Mouse (Mus musculus) lung, postnatal 25 days (tissue): ENCODE data around the gene Gstp2.

Experiments used
- DNase-seq: peaks from one replicate; pipeline ENCODE4 v3.0.0; 2022; ENCODE audit warnings: low spot score

Gene Gstp2

DNA sequence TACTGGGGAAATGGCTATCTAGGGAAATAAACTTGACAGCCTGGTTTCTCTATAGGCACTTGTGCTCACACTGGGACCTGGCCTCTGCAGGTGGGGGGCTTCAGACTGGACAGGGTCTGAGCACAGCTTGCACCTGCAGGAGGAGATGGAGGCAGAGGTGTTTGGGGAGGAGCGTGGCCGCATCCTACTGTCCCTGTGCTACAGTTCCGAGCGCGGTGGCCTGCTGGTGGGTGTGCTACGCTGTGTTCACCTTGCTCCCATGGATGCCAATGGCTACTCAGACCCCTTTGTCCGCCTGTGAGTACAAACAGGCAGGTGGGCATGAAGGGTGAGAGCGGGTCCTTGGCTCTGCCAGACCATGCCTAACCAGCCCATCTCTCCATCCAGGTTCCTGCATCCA, 39.9 kb downstream of the Gstp2 start:
- no peak for DNase-seq

GRCm38 (mm10) chr19:4005091-4005490, 40.7 kb downstream of the Gstp2 start:
- no peak for DNase-seq

DNA sequence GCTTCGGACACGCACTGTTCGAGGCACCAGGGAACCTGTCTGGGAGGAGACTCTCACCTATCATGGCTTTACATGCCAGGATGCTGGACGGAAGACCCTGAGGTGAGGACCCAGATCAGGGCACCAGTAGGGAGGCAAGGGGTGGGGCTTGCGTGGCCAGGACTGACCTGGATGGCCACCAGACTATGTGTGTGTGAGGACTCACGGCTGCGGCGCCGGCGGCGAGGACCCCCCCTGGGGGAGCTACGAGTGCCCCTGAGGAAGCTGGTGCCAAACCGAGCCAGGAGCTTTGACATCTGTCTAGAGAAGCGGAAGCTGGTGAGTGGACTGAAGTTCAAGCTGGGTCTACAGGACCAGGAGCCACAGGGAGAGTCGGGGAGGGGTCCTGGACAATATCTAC, 41.5 kb downstream of the Gstp2 start:
- DNase-seq: no peak

DNA sequence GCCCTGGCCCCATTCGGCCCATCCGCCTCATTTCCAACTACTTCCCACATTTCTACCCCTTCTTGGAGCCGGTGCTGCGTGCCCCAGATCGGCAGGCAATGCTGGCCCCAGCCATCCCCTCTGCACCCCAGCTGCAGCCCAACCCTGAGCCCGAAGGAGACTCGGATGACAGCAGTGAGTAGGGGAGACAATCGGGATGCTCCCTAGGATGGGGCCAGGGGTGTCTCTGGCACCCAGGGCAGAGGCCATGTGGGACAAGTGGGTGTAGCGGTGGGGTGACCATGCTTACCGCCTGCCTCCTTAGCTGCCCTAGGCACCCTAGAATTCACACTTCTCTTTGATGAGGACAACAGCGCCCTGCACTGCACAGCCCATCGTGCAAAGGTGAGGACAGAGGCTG, 42.2 kb downstream of the Gstp2 start:
- DNase-seq: no peak

GRCm38 (mm10) chr19:4003112-4003511, 42.7 kb downstream of the Gstp2 start, which contains the start of gene Doc2g:
TSS of gene Doc2g (plus strand) at chr19:4003313.
- no peak for DNase-seq

- DNase-seq: no peak
These were observed 44.1 kb downstream of the Gstp2 start for GRCm38 (mm10) chr19:4001752-4002151.

DNA sequence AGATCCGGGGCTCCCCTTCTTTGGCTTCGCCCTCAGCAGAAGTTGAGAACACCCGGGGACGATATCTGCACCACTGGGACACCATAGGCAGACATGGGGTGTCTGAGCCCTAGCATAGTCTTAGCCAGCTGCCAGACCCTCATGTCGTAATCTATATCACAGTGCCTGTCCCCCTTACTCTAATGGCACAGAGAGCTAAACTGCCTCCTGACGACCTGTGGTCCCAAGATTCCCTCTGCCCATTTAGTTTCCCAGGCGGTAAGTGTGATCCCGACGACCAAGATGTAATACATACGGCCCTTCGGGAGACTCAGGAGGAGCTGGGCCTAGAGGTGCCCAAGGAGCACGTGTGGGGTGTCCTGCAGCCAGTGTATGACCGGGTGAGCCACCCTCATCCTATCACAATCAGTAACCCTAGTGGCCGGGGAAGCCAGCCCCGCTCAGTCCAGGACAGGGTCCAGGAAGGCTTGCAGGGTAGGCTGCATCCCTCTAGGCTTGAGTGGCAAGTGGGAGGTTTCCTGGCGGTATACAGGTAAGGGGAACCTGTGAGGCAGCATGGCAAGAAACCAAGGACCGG, 44.8 kb downstream of the Gstp2 start:
- DNase-seq: no peak

DNA sequence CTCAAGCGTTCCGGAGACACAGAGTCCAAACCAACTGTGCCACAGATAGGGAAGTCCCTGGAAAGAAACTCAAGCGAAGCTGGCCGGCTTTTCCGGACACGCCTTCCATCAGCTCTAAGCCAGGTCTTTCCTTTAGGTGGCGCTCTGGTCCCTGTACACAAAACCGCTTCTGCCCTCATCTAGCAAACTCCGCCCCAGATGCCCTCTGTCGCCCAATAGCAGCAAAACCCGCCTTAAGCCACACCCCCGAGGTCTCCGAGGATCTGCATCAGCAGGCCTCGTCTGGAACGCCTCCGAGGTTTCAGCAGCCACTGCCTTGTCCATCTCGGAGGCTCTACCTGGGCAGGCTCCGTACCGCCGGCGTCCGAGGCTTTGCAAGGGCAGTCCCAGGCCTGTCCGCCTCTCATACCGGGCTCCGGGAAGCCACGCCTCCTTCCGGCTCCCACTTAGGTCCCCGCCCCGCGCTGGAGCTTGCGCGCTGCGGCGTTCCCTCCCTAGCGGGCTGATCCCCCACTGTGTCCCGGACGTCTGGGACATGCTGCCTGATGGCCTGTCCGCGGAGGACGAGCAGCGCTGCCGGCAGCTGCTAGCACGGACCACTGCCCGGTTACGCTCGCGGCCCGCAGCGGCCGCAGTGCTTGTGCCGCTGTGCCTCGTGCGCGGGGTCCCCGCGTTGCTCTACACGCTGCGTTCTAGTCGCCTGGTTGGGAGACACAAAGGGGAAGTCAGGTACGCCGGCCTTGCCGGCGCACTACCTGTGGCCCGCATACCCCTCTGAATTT, 45.5 kb downstream of the Gstp2 start, which contains the start of the genes Nudt8 and Gm49405:
Gene Nudt8, plus strand, starts transcription at position 462 of the 782 bp plus-strand sequence.
Gene Gm49405, plus strand, starts transcription at position 508 of the 782 bp plus-strand sequence.
- DNase-seq: peak; percentile 98

- DNase-seq: no peak
These were observed 46.6 kb downstream of the Gstp2 start for GRCm38 (mm10) chr19:3999121-3999730.

- no peak for DNase-seq
These were observed 47.5 kb downstream of the Gstp2 start for GRCm38 (mm10) chr19:3998335-3998734.

GRCm38 (mm10) chr19:3997231-3997630, 48.6 kb downstream of the Gstp2 start:
- DNase-seq: no peak

DNA sequence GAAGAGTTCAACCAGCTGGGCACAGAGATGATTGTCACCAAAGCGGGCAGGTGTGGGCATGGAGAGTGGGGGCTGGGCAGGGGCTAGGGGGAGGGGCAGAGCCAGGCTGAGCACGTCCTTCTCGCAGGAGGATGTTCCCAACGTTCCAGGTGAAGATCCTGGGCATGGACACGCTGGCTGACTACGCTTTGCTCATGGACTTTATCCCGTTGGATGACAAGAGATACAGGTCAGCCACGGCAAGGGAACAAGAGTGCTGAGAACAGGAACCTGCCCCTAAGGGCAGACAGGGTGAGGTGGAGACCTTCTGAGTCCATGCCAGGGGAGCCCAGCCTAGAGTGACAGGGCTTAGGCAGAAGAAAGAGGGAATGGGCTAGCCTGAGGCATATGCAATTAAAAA, 49.1 kb downstream of the Gstp2 start:
- DNase-seq: no peak

GRCm38 (mm10) chr19:3996106-3996505, 49.7 kb downstream of the Gstp2 start:
- DNase-seq: no peak

DNA sequence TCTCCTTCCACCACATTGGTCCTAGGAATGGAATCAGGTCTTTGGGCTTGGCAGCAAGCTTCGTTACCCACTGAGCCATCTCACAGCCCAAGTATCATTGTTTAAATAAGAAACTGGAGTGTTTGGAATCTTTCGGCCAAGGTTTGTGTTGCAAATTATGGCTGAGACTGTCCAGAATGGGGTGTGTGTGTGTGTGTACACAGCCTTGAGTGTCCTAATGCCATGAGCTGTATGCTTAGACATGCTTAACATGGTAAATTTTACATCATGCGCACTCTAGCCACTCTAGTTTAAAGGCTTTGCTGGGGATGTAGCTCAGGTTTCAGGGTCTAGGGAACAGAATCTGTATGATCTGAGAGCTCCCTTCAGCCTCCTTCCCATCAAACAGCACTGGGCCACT, 50.3 kb downstream of the Gstp2 start:
- DNase-seq: peak; percentile 36

- no peak for DNase-seq
These were observed 50.9 kb downstream of the Gstp2 start for GRCm38 (mm10) chr19:3994932-3995331.

GRCm38 (mm10) chr19:3992416-3992815, 53.4 kb downstream of the Gstp2 start, which contains the start of gene Tbx10:
TSS of gene Tbx10 (plus strand) at chr19:3992752.
- DNase-seq: no peak

GRCm38 (mm10) chr19:3991966-3992365, 53.9 kb downstream of the Gstp2 start:
- DNase-seq: no peak

- no peak for DNase-seq
These were observed 54.3 kb downstream of the Gstp2 start for GRCm38 (mm10) chr19:3991562-3991961.

- no peak for DNase-seq
These were observed 55.0 kb downstream of the Gstp2 start for GRCm38 (mm10) chr19:3990804-3991203.
